Mouse (Mus musculus) olfactory bulb, adult 2 months (tissue): ENCODE data around the gene Serpina6.

ENCODE experiments used
- CTCF ChIP-seq: fragments of 200-500 bp; IDR thresholded peaks from 2 replicates; pipeline ENCODE4 v1.5.1; 2012; ENCODE audit warnings: low read depth, mild to moderate bottlenecking, low read length, moderate library complexity; ENCODE audit not compliant: insufficient read depth
- POLR2A ChIP-seq: fragments of 200-500 bp; IDR thresholded peaks from 2 replicates; pipeline ENCODE4 v1.6.1; 2012; ENCODE audit warnings: mild to moderate bottlenecking, low read depth, low read length, moderate library complexity; ENCODE audit not compliant: insufficient read depth

GRCm38 (mm10) chr12:103657991-103658390 lies 979 bp upstream of the Serpina6 start:
- no peak for TF ChIP-seq CTCF
- TF ChIP-seq POLR2A, result no peak
